Mouse (Mus musculus) gastrocnemius, adult 8-10 months (tissue): Measurements from ENCODE around the gene Gnb2. TPM values are rescaled to one million over a fixed set of nuclear protein-coding genes. Genes with fewer than 3 reads are reported as not detected.

Experiments used
- DNase-seq, 2 experiments: peaks; one replicate each; pipeline ENCODE4 v3.0.0; 2022; ENCODE audit warnings: low spot score in 2 of 2
- total RNA-seq, 4 experiments: library from RNA; stranded (reverse); gene quantifications; 2 replicates each; pipeline ENCODE4 v1.2.4; 2022

Gnb2 gene
- total RNA-seq, 4 experiments from 2014 or later = 118 to 137 (median 128) TPM

DNA sequence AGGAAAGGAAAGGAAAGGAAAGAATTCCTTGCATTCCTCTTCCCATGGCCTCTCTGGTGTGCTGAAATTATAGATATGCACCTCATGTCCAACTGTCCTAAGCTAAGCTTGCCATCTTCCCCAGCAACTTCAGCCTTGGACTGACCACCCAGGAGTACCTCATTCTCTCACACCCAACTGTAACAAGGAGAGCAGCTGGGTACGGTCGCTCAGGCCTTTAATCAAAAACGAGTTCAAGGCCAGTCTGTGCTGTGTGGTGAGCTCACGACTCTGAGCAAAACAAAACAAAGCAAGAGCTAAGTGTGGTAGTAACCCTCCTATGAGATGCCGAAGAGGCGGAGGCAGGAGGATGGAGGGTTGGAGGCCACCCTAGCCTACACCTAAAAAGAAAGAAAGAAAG lies 7.7 kb upstream of the Gnb2 start:
- DNase-seq = no peak

DNA sequence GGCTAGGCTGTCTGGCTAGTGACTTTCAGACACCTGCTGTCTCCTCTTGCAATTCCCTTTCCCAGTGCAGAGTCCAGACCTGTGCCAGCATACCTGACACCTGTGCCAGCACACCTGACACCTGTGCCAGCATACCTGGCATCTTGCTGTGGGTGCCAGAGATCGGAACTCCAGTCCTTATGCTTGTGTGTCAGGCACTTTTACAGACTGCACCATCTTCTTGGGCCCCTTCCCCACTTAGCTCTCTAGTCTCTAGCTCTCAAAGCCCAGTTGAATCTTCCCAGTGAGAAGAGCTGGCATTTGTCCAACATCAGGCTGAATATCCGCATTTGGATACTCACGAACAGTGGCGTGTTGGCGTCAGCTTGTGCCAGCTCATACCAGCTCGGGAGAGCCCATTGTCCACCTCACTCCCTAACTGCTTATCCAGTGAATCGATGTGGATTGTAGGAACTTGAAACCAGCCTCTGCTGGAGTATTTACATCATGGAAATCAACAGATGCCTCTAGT lies 6.0 kb upstream of the Gnb2 start:
- no peak for DNase-seq

DNA sequence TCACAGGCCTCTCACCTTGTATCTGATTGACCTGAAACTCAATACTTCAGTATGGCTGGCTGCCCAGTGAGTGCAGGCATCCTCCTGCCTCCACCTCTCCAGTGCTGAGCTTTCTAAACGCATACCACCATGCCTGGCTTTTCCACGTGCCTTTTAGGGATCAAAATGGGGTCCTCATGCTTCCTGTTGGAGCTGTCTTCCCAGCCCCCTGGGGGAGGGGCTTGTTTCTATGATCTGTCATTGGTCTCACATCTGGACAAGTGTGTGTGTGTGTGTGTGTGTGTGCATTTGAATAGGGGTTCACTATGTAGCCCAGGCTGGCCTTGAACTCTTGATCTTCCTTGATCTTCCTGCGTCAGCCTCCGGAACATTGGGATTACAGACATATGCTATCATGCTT lies 4.2 kb upstream of the Gnb2 start:
- DNase-seq = no peak

DNA sequence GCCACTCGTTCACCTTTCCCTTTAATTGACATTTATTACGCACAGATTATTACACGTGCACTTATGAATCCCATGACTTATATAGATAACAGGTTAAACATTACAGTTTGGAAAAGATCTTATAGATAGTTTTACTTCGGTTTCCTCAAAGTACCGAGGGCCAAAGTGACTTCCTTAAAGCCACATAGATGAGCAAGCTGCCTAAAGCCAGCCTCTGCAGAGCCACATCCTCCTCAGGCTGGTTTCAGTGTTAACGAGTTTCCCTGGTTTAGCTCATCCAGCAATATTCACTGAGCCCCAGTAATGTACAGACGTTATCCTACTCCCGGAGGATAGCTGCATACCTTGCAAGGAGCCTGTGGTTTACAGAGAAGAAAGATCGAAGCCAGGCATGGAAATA lies 2.0 kb upstream of the Gnb2 start:
- DNase-seq = no peak

DNA sequence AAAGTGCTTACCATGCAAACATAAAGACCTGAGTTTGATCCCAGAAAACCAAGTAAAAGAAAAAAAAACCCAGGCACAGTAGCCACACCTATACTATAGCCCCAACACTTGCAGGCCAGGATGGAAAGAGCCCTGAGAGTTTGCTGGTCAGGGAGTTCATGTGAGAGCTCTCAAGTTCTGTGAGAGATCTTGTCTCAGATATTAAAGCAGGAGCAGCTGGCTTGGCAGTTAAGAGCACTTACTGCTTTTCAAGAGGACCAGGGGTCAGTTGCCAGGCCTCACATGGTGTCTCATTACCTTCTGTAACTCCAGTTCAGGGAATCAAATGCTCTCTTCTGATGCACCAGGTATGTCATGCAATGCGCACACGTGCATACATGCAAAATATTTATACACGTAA lies 1.5 kb upstream of the Gnb2 start:
- no peak for DNase-seq

DNA sequence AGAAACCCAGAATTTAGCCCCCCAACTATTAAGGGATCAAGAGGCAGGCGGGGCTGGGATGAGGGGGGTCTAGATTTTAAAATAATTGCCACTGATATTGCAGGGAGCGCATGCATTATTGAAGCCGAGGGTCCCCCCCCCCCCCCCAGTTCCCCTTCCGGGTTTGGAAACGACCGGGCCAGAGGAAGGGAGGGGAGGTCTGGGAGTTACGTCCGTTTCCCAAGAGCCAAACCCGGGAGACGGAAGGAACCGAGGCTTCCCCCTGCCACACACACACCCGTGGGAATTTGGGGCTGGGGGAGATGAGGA lies 548 bp downstream of the Gnb2 start:
- no peak for DNase-seq

DNA sequence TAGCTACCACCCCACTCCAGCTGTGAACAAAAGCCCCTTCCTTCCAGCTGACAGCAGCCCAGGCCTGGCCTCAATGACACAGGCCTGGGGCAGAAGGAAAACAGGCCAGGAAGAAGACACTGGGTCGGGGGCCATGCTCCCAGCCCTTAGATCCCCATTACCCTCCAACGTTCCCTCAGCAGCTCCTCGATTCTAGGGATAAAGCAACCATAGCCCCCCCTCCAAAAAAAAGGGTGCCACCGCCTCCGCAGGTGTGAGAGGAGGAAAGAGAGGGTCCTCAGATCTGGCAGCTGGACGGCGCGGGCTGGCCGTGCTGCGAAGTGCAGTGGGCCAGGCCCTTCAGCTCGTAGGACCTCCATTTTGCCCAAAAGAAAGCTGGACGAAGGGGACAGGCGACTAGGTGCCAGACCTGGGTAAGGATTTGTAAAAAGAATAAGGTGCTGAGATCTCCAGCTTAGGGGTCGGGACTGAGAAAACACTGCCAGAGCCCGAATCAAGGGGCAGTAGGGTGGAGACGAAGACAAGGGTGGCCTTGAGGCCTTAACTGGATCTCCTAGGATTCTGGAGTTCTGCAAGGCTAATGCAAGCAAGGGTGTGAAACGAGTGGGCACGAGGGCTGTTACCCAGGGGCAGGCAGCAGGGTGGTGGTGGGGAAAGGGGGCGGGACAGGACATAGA lies 1.0 kb downstream of the Gnb2 start:
- no peak for DNase-seq

DNA sequence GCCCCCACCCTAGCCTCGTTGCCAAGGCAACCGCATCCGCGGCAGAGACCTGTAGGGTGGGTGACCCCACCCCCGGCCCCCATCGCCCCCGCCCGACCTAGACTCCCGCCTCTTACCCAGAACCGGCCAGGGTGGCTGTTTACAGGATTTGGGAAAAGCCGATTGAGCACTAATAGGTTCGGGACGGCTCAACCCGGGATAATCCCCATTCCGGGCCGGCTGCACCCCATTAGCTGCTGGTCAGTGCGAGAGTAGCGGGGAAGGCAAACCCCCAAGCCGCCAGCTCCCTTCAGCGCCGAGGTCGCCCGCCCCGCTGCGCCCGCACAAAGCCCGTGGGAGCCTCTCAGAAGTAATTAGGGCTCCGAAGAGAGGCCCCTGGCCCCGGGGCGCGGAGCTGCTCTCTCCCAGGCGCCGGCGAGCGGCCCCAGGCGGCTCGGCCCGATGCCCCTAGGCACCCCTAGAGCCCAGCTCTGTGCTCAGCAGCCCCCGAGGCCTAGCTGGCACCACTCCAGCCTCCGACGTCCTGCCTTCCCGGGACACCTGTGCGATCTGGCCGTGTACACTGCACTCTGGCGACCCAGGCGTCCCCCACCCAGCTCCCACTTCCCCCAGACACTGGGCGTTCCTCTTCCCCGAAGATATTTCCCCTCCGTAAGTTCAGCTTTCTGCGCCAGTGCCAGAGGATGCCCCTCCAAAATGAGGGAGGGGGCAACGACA lies 1.7 kb downstream of the Gnb2 start:
- no peak for DNase-seq

DNA sequence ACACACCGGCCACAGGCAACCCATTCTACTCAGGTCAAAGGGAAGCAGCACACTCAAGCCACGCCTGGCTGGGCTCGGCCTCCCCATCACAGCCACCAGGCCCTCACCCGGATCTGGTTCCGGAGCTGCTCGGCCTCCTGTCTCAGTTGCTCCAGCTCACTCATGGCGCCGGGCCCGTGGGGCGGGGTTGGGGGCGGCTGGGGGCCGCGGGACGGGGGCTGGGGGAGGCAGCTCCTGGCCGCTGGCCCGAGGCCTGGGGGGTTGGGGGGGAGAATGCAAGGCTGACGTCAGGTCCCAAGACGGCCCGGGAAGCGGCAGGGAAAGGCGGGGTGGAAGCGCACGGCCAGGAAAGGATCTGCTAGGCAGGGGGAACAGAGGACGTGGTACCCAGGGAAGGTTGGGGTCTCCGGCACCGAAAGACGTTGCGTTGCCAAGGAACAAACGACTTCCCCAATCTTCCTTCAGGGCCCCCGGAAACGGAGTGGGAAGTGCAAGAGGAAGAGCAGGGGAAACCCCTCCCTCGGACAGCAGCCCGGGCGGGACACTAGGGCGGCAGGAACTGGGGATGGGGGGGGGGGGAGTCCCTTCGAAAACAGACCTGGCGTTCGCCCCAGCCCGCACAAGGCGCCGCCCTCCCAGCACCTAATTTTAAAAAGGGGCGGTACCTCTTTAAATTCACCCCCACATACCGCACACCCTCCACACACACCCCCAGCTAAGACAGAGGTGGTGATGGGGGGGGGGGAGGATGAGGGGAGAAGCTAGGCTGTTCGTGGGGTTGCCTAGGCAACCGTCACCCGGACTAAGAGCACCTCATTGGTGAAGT lies 2.5 kb downstream of the Gnb2 start:
- DNase-seq = peak; percentile 50 to 58

DNA sequence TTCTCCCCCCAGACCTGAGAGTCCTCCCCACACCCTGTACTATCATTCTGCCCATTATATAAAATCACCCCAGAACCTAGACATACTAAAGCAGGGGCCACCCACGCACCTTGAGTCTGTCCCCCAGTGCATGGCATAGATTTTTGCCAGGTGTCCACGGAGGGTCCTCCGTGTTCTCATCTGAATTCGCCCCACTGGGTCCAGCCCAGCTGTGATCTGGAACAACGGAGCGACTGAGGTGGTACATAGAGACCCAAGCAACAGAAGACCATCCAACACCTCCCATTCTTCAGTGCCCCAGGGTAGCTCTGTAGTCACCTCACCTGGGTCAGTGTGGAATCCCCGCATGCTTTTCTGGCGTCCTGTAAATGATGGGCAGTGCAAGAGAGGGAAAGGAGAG lies 3.2 kb downstream of the Gnb2 start:
- no peak for DNase-seq

DNA sequence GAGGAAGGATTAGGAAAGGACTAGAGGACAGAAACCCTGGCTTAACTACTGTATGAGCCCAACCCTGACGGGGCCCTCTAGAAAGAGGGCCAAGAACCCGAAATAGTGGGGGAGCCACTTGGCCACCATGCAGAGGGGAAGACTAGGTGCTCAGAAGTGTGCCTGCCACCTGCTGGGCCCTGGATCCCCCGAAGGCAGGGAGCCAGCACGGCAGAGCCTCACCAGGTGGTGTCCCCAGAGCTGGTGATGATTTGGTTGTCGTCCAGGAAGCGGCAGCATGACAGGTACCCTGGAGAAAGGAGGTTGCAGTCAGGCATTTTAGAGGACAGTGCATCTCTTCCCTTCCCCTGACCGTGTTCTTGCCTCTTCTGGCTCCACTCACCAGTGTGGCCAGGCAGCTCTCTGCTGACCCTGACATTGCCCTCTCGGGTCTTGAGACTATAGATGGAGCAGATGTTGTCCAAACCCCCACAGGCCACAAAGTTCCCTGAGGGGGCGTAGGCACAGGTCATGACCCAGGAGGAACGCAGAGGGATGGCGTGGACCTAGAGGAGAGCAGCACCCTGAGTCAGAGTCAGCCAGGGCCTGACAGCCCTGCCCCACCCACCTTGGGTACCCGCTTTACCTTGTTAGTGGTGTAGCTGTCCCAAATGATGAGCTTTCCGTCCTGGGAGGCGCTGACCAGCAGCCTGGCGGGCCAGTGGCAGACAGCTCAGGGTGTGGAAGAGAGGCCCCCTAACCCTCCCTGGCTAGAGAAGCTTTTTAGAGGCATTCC lies 3.9 kb downstream of the Gnb2 start:
- no peak for DNase-seq

DNA sequence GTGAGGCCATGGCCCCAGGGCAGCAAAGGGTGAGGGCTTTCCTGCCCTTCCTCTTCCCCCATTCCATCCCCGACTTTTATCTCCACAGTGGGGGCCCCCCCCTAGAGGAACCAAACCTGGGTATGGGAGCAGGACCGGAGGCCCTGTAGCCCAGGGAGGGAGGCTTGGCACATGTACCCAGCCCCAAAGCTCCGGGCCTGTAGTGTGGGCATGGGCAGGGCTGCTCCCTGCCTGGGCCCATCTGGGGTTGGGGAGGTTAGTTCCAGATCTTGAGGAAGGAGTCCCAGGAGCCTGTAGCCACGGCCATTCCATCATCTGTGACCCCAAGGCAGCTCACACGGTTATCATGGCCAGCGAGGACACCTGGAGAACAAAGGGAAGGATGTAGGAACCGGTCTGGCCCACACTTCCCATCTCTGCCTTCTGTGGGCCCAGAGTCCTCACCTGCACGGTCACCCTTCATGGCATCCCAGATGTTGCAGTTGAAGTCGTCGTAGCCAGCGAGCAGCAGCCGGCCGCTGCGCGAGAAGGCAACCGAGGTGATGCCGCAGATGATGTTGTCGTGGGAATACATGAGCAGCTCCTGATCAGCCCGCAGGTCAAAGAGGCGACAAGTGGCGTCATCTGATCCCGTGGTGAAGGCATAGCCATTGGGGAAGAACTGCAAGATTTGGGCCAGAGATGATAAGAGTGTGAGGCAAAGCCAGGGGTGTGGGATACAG lies 4.9 kb downstream of the Gnb2 start:
- no peak for DNase-seq

DNA sequence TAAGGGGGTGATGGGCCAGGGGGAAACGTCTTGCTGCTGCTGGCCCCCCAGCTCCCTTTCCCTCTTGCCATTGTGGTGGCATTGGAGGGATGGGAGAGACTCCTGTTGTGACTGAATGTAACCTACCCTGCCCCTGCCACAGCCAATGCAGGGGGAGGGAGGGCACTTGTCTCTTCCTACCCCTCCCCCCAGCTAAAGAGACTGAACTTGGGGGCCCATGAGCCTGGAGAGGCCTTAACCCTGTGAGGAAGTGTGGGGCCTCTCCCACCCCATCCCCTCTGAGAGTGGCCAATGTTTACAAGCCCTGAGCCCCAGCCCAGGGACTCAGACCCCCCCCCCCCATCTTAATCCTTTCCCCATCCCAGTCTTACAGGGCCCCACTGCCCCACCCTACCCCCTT lies 5.9 kb downstream of the Gnb2 start:
- DNase-seq = no peak

DNA sequence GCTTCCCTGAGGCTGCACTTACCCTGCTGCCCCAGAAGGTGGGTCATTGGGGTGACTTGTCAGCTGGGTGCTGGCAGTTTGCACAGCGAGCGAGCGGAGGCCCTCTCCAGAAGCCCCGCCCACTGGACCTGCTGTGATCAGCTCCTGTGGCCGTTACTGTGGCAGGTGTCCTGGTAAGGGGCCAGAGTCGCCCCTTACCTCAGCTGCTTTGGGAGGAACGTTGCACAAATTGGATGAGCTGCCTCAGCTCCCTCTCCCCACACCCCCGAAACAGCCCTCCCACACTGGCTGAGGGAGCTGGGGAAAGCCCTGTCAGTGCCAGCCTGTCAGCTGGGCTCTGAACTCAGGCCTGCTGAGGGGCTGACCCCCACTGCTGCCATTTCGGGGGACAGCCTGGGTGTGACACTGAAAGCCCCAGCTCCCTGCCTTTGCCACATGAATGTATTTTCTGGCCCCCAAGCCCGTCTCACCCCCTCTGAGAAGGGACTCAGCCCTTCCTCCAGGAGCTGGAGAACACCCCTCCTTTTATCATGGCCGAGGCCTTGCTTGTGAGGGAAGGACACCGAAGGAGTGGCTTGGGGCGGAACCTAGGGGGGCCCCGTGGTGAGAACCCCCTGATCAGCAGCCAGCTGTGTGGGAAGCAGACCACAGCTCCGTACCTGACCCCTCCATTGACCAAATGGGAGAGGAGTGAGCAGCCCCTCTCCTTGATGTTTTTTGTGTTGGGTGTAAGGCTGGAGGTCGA lies 6.9 kb downstream of the Gnb2 start:
- no peak for DNase-seq

DNA sequence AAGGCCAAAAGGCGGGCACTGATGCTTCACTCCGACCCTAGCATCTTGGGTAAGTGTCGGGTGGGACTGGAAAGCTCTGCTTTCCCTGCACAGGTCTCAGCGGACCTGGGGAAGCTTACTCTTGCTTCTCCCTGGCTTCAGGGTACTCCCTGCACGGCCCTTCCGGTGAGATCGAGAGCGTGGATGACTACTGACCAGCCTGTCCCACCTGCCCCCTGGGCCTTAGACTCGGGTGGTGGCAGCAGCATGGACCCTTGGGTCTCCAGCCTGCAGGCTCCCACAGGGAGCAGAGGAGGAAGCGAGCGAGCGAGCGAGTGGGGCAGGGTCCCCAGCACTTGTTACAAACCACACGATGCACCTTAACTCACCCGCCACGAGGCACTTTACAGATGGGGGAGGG lies 7.8 kb downstream of the Gnb2 start:
- DNase-seq = no peak

DNA sequence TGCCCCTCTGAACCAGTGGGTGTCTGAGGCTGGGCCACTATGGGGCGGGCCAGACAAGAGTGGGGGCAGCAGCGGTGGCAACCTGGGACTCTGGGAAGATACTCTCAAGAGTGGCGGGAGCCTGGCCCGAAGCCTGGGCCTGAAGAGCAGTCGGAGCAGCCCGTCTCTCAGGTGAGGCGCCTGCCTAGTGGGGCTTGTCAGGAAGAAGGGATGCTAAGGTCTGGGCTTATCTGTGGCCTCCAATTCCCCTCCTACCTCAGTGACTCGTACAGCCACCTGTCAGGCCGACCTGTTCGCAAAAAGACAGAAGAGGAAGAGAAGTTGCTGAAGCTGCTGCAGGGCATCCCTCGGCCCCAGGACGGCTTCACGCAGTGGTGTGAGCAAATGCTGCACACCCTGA lies 8.6 kb downstream of the Gnb2 start:
- no peak for DNase-seq

DNA sequence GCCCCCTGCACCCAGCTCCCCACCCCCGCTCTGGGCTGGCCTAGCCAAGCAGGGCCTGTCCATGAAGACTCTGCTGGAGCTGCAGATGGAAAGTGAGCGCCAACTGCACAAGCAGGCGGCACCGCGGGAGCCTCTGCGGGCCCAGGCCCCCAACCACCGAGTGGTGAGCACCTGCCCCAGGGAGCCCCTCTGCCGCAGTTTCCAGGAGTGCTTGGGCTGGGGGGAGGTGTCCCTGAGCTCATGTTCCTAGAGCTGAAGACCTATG lies 9.1 kb downstream of the Gnb2 start:
- no peak for DNase-seq

DNA sequence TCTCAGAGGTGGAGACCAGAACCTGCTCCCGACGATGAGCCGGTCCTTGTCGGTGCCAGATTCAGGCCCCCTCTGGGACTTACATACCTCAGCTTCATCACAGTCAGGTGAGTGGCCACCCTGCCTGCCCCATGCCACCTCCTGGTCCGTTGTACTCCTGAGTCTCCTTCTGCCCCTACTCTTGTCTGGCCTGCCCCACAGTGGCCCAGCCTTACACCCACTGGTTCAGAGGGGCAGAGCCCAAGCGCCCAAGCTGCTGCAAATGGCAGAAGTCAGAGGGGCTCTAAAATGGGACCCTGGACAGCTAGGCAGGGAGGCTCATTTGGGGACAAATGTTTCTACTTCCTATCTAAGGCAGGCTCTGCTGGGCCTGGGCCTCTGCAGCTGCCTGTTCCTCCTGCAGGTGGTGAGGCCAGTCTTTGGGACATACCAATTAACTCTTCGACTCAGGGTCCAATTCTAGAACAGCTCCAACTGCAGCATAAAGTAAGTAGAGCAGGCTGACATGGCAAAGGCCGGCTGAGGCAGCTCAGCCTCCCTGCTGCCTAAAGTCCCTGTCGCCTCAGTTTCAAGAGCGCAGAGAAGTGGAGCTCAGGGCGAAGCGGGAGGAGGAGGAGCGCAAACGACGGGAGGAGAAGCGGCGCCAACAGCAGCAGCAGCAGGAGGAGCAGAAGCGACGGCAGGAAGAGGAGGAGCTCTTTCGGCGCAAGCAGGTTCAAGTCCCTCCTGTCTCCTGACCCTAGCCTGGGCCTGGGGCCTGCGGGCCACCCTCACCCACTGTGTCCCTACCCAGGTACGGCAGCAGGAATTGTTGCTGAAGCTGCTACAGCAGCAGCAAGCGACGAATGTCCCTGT lies 9.7 kb downstream of the Gnb2 start:
- no peak for DNase-seq

DNA sequence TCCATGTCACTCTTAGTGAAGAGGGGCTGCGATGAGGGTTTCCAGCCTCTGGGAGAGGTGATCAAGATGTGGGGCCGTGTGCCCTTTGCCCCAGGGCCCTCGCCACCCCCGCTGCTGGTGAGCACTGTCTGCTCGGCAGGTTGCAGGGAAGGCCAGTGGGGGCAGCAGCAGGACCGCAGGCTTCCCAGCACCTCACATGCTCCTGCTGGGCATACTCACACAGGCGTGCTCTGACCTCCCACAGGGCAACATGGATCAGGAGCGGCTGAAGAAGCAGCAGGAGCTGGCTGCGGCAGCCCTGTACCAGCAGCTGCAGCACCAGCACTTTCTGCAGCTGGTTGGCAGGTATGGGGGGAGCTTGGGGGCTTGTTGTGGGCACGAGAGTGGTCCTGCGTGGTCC lies 10.6 kb downstream of the Gnb2 start:
- no peak for DNase-seq

DNA sequence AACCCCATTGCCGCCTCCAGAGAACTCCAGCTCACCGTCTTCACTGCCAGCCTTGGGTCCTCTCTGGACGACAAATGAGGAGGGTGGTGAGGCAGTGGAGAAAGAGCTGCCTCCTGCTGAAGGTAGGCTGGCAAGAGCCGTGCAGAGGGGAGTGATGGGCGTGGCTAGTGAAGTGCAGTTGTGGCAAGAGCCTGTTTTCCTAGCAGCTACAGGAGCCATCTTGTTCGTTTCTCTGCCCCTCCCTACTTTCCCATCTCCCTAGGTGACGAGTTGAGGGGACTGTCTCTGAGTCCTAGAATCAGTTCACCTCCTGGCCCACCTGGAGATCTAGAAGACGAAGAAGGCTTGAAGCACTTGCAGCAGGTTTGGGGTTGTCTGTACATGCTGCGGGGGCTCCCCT lies 11.4 kb downstream of the Gnb2 start:
- no peak for DNase-seq
